ENCODE assay signal across 19 mouse cellular contexts in the genomic region with DNA sequence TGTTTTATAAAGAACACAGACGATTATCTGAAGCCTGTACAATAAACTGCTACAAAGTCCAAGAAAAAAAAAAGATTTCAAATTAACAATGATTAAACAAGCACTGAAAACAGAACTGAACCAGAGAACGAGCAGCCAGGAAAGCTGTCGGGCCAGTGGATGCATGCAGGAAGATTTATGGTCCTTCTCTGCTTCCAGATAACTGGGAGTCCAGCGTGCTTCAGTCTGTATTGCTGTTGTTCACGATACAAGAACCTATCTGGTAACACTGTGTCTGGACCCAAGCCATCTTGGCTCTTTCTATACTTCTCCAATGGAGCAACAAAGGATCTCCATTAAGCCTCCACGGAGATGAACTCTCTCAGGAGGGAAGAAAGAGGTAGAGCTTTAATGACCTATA.
DNase-seq lines count a peak whose midpoint lies in the region; ATAC-seq and TF ChIP-seq lines count a peak whose summit lies in the region.
"Had no signal": no experiment of that assay in that cellular context is flagged by ENCODE, and none has a peak within 500 bp of the region (broad histone marks: within the 10 kb centered on the region; RNA-seq: fewer than 3 reads in every experiment).

No protein-coding gene starts in this region.

- H3K4me2 ChIP-seq in lung, embryonic 16.5 days (ENCODE audit: low read depth, low read length): no peak overlapping the region
- H3K4me2 ChIP-seq in kidney, postnatal 0 days (ENCODE audit: low read length): no peak overlapping the region
- no peak overlapping the region for H3K4me2 ChIP-seq in forebrain, postnatal 0 days (ENCODE audit: low read depth)
- H3K4me2 ChIP-seq: limb, embryonic 15.5 days had no signal

- WGBS in lung, embryonic 16.5 days: 42% methylated on average over 6 of the region's 6 CpGs
- 19% methylated on average over 6 of the region's 6 CpGs for WGBS in kidney, postnatal 0 days
- 49% methylated on average over 6 of the region's 6 CpGs for WGBS in forebrain, postnatal 0 days

- peaks cover 21% of the 10 kb centered on the region for H3K4me1 ChIP-seq in lung, embryonic 16.5 days (replicated peaks; ENCODE audit: control insufficient read depth, insufficient read depth, low read length)
- H3K4me1 ChIP-seq in kidney, postnatal 0 days (replicated peaks; ENCODE audit: insufficient read depth, low read length): peaks cover 3% of the 10 kb centered on the region; the same call in 1 of the 2 replicates
- no peaks in the 10 kb centered on the region for H3K4me1 ChIP-seq in forebrain, postnatal 0 days (ENCODE audit: insufficient read depth)
- H3K4me1 ChIP-seq: forebrain, embryonic 10.5 days; hindbrain, embryonic 10.5 days; limb, embryonic 15.5 days; megakaryocyte, embryonic 14.5 days had no signal

- 0 out of 2 replicates have a peak, but pooled peaks have one; percentile 12 for ATAC-seq in lung, embryonic 16.5 days (ENCODE audit: low read depth)
- no peak for ATAC-seq in kidney, postnatal 0 days (replicated peaks; ENCODE audit: low FRiP score, low read depth)
- no peak for ATAC-seq in forebrain, postnatal 0 days
- ATAC-seq: CD4-positive, CD25-positive, alpha-beta regulatory T cell, adult 4 months; midbrain, embryonic 16.5 days had no signal

- no peak for TF ChIP-seq CTCF in kidney, postnatal 0 days (IDR thresholded peaks at IDR 0.05; ENCODE audit: low read depth)
- TF ChIP-seq CTCF in forebrain, postnatal 0 days (IDR thresholded peaks at IDR 0.05; ENCODE audit: low read depth): no peak

- H3K9ac ChIP-seq in lung, embryonic 16.5 days (ENCODE audit: low read length): no peak overlapping the region
- no peak overlapping the region for H3K9ac ChIP-seq in kidney, postnatal 0 days (ENCODE audit: low read depth, low read length)
- H3K9ac ChIP-seq in forebrain, postnatal 0 days: no peak overlapping the region
- H3K9ac ChIP-seq: limb, embryonic 15.5 days had no signal

- no peaks in the 10 kb centered on the region for H3K36me3 ChIP-seq in lung, embryonic 16.5 days (ENCODE audit: control insufficient read depth, insufficient read depth, low read length)
- no peaks in the 10 kb centered on the region for H3K36me3 ChIP-seq in kidney, postnatal 0 days (ENCODE audit: insufficient read depth, low read length)
- H3K36me3 ChIP-seq in forebrain, postnatal 0 days (ENCODE audit: insufficient read depth): no peaks in the 10 kb centered on the region
- H3K36me3 ChIP-seq: forebrain, embryonic 10.5 days; heart, embryonic 10.5 days; hindbrain, embryonic 10.5 days; limb, embryonic 15.5 days had no signal

- H3K4me3 ChIP-seq in lung, embryonic 16.5 days (ENCODE audit: low read length): no peak overlapping the region
- no peak overlapping the region for H3K4me3 ChIP-seq in kidney, postnatal 0 days (replicated peaks; ENCODE audit: low read depth, low read length)
- H3K4me3 ChIP-seq in forebrain, postnatal 0 days (ENCODE audit: low read depth, low read length): no peak overlapping the region
- H3K4me3 ChIP-seq: forebrain, embryonic 10.5 days; heart, embryonic 10.5 days; hindbrain, embryonic 10.5 days; layer of hippocampus, adult 2 months; limb, embryonic 15.5 days; megakaryocyte, embryonic 14.5 days had no signal

- H3K27me3 ChIP-seq in lung, embryonic 16.5 days (ENCODE audit: control insufficient read depth, insufficient read depth, low read depth, low read length): no peaks in the 10 kb centered on the region
- H3K27me3 ChIP-seq in kidney, postnatal 0 days (ENCODE audit: insufficient read depth, low read length): no peaks in the 10 kb centered on the region
- H3K27me3 ChIP-seq in forebrain, postnatal 0 days (ENCODE audit: insufficient read depth, low read length): no peaks in the 10 kb centered on the region
- H3K27me3 ChIP-seq: limb, embryonic 15.5 days; megakaryocyte, embryonic 14.5 days had no signal

- peak; percentile 3 to 7 for DNase-seq in cerebellum, postnatal 14 days
- DNase-seq in cerebellum, adult 9-11 months: no peak
- DNase-seq in lung, postnatal 10 days: no peak
- DNase-seq in kidney, postnatal 0 days (ENCODE audit: low spot score): peak; percentile 48
- no peak for DNase-seq in forebrain, postnatal 0 days
- DNase-seq in spleen, postnatal 4 days (ENCODE audit: low spot score in 2 of 2): no peak
- DNase-seq: adrenal gland, postnatal 25 days; cerebellum, adult 11-12 months; layer of hippocampus, postnatal 36 days had no signal

- H3K9me3 ChIP-seq in lung, embryonic 16.5 days (ENCODE audit: control insufficient read depth, low read length): no peaks in the 10 kb centered on the region; the same call in 1 of the 2 replicates
- H3K9me3 ChIP-seq in kidney, postnatal 0 days (replicated peaks; ENCODE audit: low read length): no peaks in the 10 kb centered on the region
- 0 out of 2 replicates have a peak, but pooled peaks cover 3% of the 10 kb centered on the region for H3K9me3 ChIP-seq in forebrain, postnatal 0 days (ENCODE audit: low read length)
- H3K9me3 ChIP-seq: heart, embryonic 10.5 days; limb, embryonic 15.5 days had no signal

- no peak overlapping the region for H3K27ac ChIP-seq in lung, embryonic 16.5 days (ENCODE audit: low read length)
- H3K27ac ChIP-seq in kidney, postnatal 0 days: no peak overlapping the region
- no peak overlapping the region for H3K27ac ChIP-seq in forebrain, postnatal 0 days (ENCODE audit: low read depth, low read length)
- H3K27ac ChIP-seq: forebrain, embryonic 10.5 days; heart, embryonic 10.5 days; hindbrain, embryonic 10.5 days; layer of hippocampus, adult 2 months; limb, embryonic 15.5 days; stomach, postnatal 0 days had no signal

Comparison
In these comparisons a context has a peak if more than half of its experiments do, and no peak if none do; other contexts are left out.
1. DNase-seq: peak in cerebellum, postnatal 14 days (2 of 2) and kidney, postnatal 0 days (single experiment); none in cerebellum, adult 9-11 months (single experiment), lung, postnatal 10 days (single experiment), forebrain, postnatal 0 days (single experiment) and spleen, postnatal 4 days (0 of 2).